Mouse (Mus musculus) thymus, postnatal 25 days (tissue): ENCODE measurements at regions not wholly inside any gene's neighbourhood (a gene's known extent, or its start where the extent isn't known, plus 50 kb on each side); places are given as distances from the start of the nearest gene placed in this dataset.
"Not testable (repeated sequence)": the region's sequence is repeated elsewhere in the genome, so short reads cannot be mapped to it uniquely, and the experiment has no call there.

Source experiments
- DNase-seq: peaks from one replicate; pipeline ENCODE4 v3.0.0; 2022

DNA sequence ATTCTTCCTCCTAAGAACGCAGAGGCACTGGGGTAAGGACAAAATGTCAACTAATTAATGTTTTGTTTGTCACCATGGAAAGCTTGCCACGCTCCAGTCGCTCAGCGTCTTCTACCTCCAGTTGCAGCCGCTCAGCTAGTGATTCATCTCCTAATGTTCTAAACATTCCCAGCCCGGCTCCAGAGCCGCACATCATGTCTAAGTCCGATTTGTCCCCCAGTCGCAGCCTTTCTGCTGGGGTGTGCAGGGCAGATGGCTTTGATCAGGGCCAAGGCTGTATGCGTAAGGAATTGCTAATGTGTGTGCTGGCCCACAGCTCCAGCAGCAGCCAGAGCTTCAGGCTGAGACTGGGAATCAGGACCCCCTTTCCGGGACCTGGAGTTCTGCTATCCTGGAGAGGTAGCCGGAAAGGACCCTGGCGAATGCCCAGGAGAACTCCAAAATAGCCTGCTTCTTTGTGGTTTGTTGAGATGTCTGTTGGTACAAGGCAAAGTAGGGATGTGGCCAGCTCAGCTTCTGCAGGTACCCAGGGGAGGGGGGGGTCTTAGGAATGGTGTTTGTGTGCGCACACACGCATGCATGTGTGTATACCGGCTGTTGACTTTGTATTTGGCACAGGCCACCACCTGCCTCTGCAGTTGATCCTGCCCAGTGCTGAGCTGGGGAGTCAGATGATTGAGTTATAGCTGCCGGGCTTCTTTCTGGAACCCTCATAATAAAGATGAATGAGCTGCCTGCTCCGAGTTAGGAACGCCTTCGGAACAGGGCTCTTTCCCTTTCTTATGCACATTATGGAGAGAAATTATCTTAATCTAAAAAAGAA is 143.0 kb upstream of the Kcng1 start:
- DNase-seq, result no peak

GRCm38 (mm10) chr2:168423551-168423950 is 142.0 kb upstream of the Kcng1 start:
- no peak for DNase-seq

DNA sequence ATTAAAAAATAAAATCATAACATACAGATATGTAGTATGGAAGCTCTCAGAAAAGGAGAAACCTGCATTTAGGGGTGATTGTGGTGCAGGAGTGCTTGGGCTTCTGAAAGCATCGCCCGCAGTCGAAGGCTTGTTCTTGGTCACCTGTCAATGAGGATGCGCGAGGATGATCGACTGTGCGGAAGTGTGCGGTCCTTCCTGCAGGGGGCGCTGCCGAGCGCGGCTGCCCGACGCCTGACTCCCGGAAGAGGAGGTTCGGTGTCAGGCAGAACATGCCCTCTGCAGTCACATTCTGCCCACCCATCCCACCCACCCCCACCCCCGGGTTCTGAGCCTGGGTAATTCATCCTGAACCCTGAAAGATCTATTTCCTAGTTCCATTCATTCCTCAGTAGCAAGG is 133.6 kb upstream of the Kcng1 start:
- peak; percentile 37 for DNase-seq

DNA sequence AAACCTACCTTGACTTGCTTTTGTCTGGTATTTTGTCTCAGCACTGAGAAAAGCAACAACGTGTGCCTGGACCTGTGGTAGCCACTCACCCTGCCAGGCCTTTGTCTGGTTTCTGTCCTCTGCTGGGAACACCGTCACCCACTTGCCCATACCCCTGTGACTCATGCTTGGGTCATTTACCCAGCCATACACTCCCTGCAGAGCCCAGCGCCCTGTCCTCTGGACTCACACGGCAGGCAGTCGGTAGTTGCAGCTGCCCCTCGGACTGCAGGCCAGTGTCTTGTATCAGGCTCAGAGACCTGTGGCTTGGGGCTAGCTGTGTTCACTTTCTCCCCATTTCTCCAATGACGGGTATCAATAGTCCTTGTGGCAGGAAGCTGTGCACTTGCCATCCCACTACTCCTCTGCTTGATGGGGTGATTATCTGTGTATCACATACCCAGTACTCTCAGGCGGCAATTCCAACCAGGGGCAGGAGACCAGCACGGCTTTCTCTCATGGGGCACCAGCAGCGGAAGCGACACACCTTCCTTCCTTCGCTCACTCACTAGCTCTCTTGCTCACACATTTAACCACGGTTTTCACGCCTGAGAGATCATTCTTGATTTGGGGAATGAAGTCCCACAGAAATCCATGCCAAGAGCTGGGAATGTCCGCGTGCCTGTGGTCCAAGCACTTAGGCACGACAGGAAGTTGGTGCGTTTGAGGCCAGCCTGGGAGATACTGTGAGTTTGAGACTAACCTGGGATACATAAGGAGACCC is 132.8 kb upstream of the Kcng1 start:
- no peak for DNase-seq

GRCm38 (mm10) chr2:168412853-168413252 is 131.3 kb upstream of the Kcng1 start:
- DNase-seq, result peak; percentile 54

- DNase-seq, result no peak
Measured at GRCm38 (mm10) chr2:168402782-168403513, 121.4 kb upstream of the Kcng1 start.

DNA sequence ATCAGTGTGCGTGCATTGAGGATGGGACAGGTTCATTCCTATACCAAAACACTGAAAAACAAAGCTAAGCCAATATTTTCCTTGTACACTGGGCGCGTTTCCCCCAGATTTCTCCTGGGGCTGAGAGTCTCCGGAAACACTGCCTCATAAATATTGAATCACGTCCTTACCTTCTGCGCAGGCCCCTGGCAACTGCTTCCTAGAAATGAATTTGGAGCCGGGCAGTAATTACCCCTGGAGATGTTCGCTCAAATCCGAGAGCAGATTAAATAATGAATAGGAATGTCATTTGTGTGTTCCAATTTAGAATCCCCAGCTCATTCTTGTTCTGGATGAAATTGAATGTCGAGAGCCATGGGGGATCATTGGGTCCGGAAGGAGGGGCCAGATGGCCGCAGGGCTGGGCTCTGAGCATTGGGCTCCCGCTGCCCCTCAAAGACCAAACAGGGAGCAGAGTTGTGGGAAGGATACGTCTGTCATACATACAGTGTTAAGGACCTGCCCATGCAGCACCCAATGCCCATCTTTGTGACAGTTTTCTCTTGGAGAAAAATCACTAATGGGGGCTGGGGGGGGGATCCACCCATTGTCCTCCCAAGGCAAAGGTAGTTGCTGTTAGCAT is 117.7 kb upstream of the Kcng1 start:
- no peak for DNase-seq

- DNase-seq, result no peak
Measured at GRCm38 (mm10) chr2:168396316-168396715, 114.8 kb upstream of the Kcng1 start.

- no peak for DNase-seq
Measured at GRCm38 (mm10) chr2:168393341-168393740, 111.8 kb upstream of the Kcng1 start.

DNA sequence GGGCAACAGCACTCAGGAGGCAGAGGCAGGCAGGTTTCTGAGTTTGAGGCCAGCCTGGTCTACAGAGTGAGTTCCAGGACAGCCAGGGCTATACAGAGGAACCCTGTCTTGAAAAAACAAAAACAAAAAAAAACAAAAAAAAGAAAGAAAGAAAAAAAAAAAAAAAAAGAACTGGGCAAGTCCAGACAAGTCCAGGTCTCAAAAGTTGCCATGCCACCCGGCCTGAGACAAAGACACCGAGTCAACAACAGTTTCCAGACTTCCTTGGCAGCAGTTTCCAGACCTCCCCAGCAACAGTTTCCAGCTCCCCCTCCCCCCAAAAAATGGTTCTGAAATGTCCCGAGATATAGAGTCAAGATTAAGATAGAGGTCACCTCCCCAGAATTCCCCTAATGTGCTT is 110.6 kb upstream of the Kcng1 start:
- not testable (repeated sequence) for DNase-seq

DNA sequence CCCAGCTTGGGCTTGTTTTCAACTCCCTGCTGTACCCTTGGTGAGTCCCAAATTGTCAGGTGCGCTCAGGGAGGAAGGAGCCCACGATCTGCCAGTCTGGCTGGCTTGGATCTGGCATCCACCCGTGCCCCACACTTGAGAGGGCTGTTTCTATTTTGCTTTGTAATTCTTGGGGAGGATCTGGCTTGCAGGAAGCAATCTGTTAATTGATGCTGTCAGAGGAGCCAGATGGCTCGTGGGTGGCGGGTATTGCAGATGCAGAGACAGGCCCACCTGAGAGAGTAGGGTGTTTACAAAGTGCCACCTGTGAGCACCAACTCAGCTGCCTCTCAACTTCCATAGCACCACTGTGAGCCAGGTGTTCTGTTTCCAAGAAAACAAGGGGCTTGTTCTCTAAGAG is 99.1 kb upstream of the Kcng1 start:
- DNase-seq, result no peak

DNA sequence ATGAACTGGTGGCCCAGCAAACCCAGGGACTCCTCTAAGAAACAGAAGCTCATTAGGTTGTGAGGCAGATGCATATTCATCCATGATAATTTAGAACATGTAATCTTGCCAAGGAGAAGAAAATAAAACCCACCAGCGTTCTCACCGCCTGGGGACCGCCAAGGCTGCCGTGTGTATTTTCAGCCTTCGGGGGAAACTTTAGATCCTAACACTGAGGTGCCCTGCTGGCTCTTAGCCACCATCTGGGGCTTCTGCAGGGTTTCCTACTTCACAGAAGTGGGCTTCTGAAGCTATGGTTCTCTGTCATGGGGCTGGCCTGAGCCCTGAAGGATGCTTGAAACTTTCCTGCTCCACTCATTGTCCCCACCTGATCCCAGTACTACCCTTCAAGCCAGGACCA is 90.8 kb upstream of the Kcng1 start:
- DNase-seq, result no peak

GRCm38 (mm10) chr2:168371245-168371644 is 89.7 kb upstream of the Kcng1 start:
- no peak for DNase-seq

GRCm38 (mm10) chr2:168359200-168359599 is 77.7 kb upstream of the Kcng1 start:
- no peak for DNase-seq

DNA sequence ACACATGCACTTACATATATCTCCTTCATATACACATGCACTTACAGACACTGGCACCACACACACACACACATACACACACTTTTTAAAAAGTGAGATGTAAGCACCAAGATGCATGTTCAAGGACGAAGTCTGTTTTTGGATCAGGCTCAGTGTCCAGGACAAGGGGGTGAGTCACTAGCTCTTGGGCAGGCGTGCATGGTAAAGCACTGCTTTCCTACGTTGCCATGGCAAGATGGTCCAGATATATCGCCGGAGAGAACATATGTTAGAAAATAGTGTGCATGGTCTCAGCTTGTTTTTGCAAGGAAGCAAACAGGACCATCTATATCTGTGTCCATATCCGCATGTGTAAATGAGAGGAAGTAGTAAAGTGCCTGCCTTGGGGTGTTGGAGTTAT is 77.0 kb upstream of the Kcng1 start:
- no peak for DNase-seq

- no peak for DNase-seq
Measured at GRCm38 (mm10) chr2:168357815-168358214, 76.3 kb upstream of the Kcng1 start.

GRCm38 (mm10) chr2:168354397-168354796 is 72.9 kb upstream of the Kcng1 start:
- peak; percentile 2 for DNase-seq

GRCm38 (mm10) chr2:168352626-168353025 is 71.1 kb upstream of the Kcng1 start:
- no peak for DNase-seq

GRCm38 (mm10) chr2:168352194-168352593 is 70.7 kb upstream of the Kcng1 start:
- no peak for DNase-seq

DNA sequence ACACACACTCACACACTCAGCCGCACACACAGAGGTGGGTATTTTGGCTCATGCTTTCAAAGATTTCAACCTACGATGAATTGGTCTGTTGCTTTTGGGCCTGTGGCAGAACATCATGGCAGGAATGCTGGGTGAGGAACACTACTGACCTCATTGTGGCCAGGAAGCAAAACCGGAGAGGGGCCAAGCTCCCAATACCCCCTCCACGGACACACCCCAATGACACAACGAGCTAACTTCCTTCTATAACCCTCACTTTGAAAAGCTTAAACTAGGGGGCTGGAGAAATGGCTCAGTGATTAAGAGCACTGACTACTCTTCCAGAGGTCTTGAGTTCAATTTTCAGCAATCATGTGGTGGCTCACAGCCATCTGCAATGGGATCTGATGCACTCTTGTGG is 63.8 kb upstream of the Kcng1 start:
- no peak for DNase-seq

- DNase-seq, result no peak
Measured at GRCm38 (mm10) chr2:168343705-168344104, 62.2 kb upstream of the Kcng1 start.

DNA sequence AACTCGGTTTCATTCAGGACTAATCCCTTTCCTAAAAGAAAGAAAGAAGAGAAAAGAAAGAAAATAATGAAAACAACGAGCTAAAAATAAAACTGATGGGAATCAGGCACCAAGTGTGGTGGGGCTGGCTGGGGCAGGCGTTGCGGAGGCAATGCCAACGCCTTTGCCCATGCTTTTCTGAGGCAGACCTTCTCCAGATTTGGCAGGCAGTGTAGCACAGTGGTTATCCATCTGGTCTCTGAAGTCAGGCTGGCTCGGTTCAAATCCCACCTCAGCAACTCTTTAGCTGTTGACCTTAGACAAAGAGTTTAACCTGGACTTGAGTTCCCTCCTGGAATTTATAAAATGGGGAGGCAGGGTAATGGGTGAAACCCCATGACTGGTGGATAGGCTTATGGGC is 57.3 kb upstream of the Kcng1 start:
- no peak for DNase-seq

DNA sequence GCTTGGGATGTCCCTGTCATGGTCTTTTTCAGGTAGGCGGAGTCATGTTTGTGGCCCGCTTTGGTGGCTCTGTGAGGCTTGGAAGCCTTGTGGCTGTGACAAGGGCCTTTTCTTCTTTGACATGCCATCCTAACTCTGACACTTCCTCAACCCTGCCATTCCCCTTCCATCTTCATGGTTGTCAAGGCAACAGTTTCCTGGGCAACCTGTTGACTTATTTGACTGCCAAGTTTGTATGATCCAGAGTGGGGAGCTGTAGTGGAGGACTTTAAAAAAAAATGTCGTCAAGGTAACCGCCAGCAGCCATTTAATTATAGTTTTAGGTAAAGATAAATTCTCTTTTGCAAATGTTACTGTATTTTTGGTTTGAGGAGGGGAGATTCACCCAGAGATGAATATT is 56.8 kb upstream of the Kcng1 start:
- no peak for DNase-seq
